Mouse (Mus musculus): Measurements from ENCODE around the gene Unc13c. TPM values are rescaled to one million over a fixed set of nuclear protein-coding genes. Genes with fewer than 3 reads are reported as not detected.

The Unc13c gene
- polyA plus RNA-seq, 1 experiment from 2014 or later = 0.17 TPM

GRCm38 (mm10) chr9:73866666-73867065 is 102.1 kb downstream of the Unc13c start:
- ATAC-seq (replicated peaks; ENCODE audit: insufficient number of reproducible peaks, low FRiP score, low TSS enrichment, low read depth) = no peak
- Histone ChIP-seq H3K9ac (replicated peaks; ENCODE audit: low read length) (no peak overlapping the region), H3K4me2 (ENCODE audit: low read depth, low read length) (no peak overlapping the region), H3K27me3 (ENCODE audit: control insufficient read depth, insufficient read depth, low read length) (no peaks in the 10 kb centered on the region), H3K36me3 (replicated peaks; ENCODE audit: control insufficient read depth, insufficient read depth, low read depth, low read length) (no peaks in the 10 kb centered on the region), H3K4me1 (ENCODE audit: control insufficient read depth, insufficient read depth, low read length) (no peaks in the 10 kb centered on the region), H3K9me3 (replicated peaks; ENCODE audit: control insufficient read depth, low read length) (no peaks in the 10 kb centered on the region), H3K4me3 (ENCODE audit: low read depth, low read length) (no peak overlapping the region), H3K27ac (replicated peaks; ENCODE audit: low read depth, low read length) (no peak overlapping the region)
- 82% methylated on average over 2 of the region's 2 CpGs for WGBS
- no peak for DNase-seq (ENCODE audit: low spot score)

DNA sequence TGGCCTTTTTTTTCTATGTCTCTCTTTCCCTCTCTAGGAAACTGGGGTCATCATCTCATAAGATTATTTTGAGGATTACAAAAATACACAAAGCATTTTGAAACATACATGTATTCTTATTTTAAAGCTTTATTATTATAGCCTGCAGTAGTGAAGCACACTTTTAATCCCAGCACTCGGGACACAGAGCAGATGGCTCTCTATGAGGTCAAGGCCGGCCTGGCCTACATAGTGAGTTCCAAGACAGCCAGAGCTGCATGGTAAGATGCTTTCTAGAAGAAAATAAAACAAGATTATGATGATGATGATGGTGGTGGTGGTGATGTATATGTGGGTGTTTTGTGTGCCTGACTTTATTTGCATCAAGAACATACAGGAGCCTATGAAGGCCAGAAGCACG is 109.3 kb downstream of the Unc13c start:
- DNase-seq (ENCODE audit: low spot score) (no peak), ATAC-seq (replicated peaks; ENCODE audit: insufficient number of reproducible peaks, low FRiP score, low TSS enrichment, low read depth) (no peak)
- Histone ChIP-seq H3K27ac (replicated peaks; ENCODE audit: low read depth, low read length) (no peak overlapping the region), H3K4me1 (ENCODE audit: control insufficient read depth, insufficient read depth, low read length) (no peaks in the 10 kb centered on the region), H3K4me2 (ENCODE audit: low read depth, low read length) (no peak overlapping the region), H3K9ac (replicated peaks; ENCODE audit: low read length) (no peak overlapping the region), H3K4me3 (ENCODE audit: low read depth, low read length) (no peak overlapping the region), H3K27me3 (ENCODE audit: control insufficient read depth, insufficient read depth, low read length) (no peaks in the 10 kb centered on the region), H3K36me3 (replicated peaks; ENCODE audit: control insufficient read depth, insufficient read depth, low read depth, low read length) (no peaks in the 10 kb centered on the region), H3K9me3 (replicated peaks; ENCODE audit: control insufficient read depth, low read length) (no peaks in the 10 kb centered on the region)
- WGBS = 91% methylated on average over 3 of the region's 3 CpGs

- H3K27ac ChIP-seq (replicated peaks; ENCODE audit: low read depth, low read length) = no peak overlapping the region
- H3K36me3 ChIP-seq (replicated peaks; ENCODE audit: control insufficient read depth, insufficient read depth, low read depth, low read length) = no peaks in the 10 kb centered on the region
- DNase-seq (ENCODE audit: low spot score) = no peak
- no peak for ATAC-seq (replicated peaks; ENCODE audit: insufficient number of reproducible peaks, low FRiP score, low TSS enrichment, low read depth)
- no peaks in the 10 kb centered on the region for H3K27me3 ChIP-seq (ENCODE audit: control insufficient read depth, insufficient read depth, low read length)
- no peaks in the 10 kb centered on the region for H3K9me3 ChIP-seq (replicated peaks; ENCODE audit: control insufficient read depth, low read length)
- H3K4me3 ChIP-seq (ENCODE audit: low read depth, low read length) = no peak overlapping the region
- no peaks in the 10 kb centered on the region for H3K4me1 ChIP-seq (ENCODE audit: control insufficient read depth, insufficient read depth, low read length)
- H3K9ac ChIP-seq (replicated peaks; ENCODE audit: low read length) = no peak overlapping the region
- WGBS = 63% methylated on average over 3 of the region's 3 CpGs
- no peak overlapping the region for H3K4me2 ChIP-seq (ENCODE audit: low read depth, low read length)
Observed at GRCm38 (mm10) chr9:73854281-73854680, 114.5 kb downstream of the Unc13c start.

DNA sequence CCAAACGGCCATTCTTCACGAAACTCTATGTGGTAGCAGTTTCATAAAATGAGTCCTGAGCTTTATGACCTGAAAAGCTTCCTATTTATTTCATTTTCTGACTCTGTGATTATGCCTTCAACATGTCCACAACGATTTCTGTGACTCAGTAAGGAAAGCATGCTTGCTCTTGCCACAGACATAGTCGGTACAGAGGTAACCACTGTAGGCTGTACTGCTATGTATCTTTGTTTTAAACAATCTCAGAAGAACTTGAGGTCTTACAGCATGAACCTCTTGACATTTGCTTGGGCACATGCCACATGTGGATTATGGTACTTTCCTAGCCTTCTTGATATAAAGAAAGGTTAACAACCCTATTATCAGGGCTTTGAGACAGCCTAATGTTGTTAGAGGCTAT is 162.1 kb downstream of the Unc13c start:
- Histone ChIP-seq H3K9ac (replicated peaks; ENCODE audit: low read length) (no peak overlapping the region), H3K36me3 (replicated peaks; ENCODE audit: control insufficient read depth, insufficient read depth, low read depth, low read length) (no peaks in the 10 kb centered on the region), H3K9me3 (replicated peaks; ENCODE audit: control insufficient read depth, low read length) (no peaks in the 10 kb centered on the region), H3K4me2 (ENCODE audit: low read depth, low read length) (no peak overlapping the region), H3K4me1 (ENCODE audit: control insufficient read depth, insufficient read depth, low read length) (no peaks in the 10 kb centered on the region), H3K27ac (replicated peaks; ENCODE audit: low read depth, low read length) (no peak overlapping the region), H3K27me3 (ENCODE audit: control insufficient read depth, insufficient read depth, low read length) (no peaks in the 10 kb centered on the region), H3K4me3 (ENCODE audit: low read depth, low read length) (no peak overlapping the region)
- DNase-seq (ENCODE audit: low spot score) (no peak), ATAC-seq (replicated peaks; ENCODE audit: insufficient number of reproducible peaks, low FRiP score, low TSS enrichment, low read depth) (no peak)
- 82% methylated on average over 4 of the region's 4 CpGs for WGBS

DNA sequence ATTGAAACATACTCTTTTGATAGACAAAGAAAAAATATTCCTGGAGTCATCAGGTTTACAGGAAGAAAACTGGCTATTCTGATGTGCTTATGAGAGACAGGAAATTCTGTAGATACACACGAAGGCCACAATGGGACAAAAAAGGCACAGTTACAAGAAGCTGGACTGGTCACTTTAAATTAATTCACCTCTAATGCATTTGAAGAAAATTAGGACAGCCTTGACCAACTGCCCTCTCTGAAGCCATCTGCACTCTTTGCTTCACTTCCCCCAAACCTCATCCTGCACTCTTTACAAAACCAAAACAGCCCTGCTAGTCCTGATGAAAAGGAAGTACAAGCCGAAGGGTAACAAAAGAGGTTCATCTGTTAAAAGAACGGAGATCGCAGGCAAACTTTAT is 194.2 kb downstream of the Unc13c start:
- Histone ChIP-seq H3K27me3 (ENCODE audit: control insufficient read depth, insufficient read depth, low read length) (no peaks in the 10 kb centered on the region), H3K9ac (replicated peaks; ENCODE audit: low read length) (no peak overlapping the region), H3K4me2 (ENCODE audit: low read depth, low read length) (no peak overlapping the region), H3K27ac (replicated peaks; ENCODE audit: low read depth, low read length) (no peak overlapping the region), H3K4me1 (ENCODE audit: control insufficient read depth, insufficient read depth, low read length) (no peaks in the 10 kb centered on the region), H3K9me3 (replicated peaks; ENCODE audit: control insufficient read depth, low read length) (no peaks in the 10 kb centered on the region), H3K36me3 (replicated peaks; ENCODE audit: control insufficient read depth, insufficient read depth, low read depth, low read length) (no peaks in the 10 kb centered on the region), H3K4me3 (ENCODE audit: low read depth, low read length) (no peak overlapping the region)
- ATAC-seq (replicated peaks; ENCODE audit: insufficient number of reproducible peaks, low FRiP score, low TSS enrichment, low read depth) (no peak), DNase-seq (ENCODE audit: low spot score) (no peak)
- WGBS = 60% methylated on average over 4 of the region's 4 CpGs

DNA sequence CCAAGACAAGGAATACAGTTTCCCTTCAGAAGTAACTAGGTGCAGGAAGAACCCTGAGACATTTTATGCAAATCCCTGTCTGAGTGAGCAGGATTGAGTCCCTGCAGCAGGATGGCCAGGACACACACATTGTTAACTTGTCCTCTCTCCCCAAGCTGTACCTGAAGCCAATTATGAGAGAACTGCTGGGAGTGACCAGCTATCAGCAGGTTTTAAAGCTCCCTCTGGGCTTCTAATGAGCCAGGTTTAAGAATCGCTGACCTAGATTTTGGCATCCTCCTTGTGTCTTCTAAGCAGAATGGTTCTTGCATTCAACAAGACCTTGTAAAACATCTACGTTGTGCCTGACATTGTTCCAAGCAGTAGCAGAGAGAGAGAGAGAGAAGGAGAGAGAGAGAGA is 213.6 kb downstream of the Unc13c start:
- DNase-seq (ENCODE audit: low spot score) = no peak
- Histone ChIP-seq H3K4me2 (ENCODE audit: low read depth, low read length) (no peak overlapping the region), H3K27ac (replicated peaks; ENCODE audit: low read depth, low read length) (no peak overlapping the region), H3K4me1 (ENCODE audit: control insufficient read depth, insufficient read depth, low read length) (no peaks in the 10 kb centered on the region), H3K9me3 (replicated peaks; ENCODE audit: control insufficient read depth, low read length) (no peaks in the 10 kb centered on the region), H3K36me3 (replicated peaks; ENCODE audit: control insufficient read depth, insufficient read depth, low read depth, low read length) (no peaks in the 10 kb centered on the region), H3K9ac (replicated peaks; ENCODE audit: low read length) (no peak overlapping the region), H3K4me3 (ENCODE audit: low read depth, low read length) (no peak overlapping the region), H3K27me3 (ENCODE audit: control insufficient read depth, insufficient read depth, low read length) (no peaks in the 10 kb centered on the region)
- ATAC-seq (replicated peaks; ENCODE audit: insufficient number of reproducible peaks, low FRiP score, low TSS enrichment, low read depth) = no peak
- 96% methylated on average over 2 of the region's 2 CpGs for WGBS

DNA sequence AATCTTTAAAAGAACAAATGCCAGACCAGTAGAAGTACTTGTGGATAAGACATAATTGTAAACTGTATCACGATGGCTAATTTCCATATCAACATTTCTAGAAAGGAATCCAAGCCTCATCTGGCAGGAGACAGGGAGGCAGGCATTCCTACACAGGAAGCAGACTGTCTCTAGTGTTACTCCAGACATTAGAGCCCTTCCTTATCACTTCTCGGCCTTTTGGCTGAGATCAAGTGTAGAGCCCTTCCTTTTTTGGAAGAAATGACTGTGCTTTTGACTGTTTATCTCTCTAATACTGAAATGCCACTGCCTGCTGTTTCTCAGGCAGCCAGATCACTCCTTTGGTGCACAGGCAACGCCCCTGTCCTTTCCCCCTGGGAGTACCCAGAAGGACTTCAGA is 215.3 kb downstream of the Unc13c start:
- no peak overlapping the region for H3K4me3 ChIP-seq (ENCODE audit: low read depth, low read length)
- no peak overlapping the region for H3K27ac ChIP-seq (replicated peaks; ENCODE audit: low read depth, low read length)
- no peaks in the 10 kb centered on the region for H3K27me3 ChIP-seq (ENCODE audit: control insufficient read depth, insufficient read depth, low read length)
- H3K9me3 ChIP-seq (replicated peaks; ENCODE audit: control insufficient read depth, low read length) = no peaks in the 10 kb centered on the region
- H3K4me2 ChIP-seq (ENCODE audit: low read depth, low read length) = no peak overlapping the region
- no peak overlapping the region for H3K9ac ChIP-seq (replicated peaks; ENCODE audit: low read length)
- ATAC-seq (replicated peaks; ENCODE audit: insufficient number of reproducible peaks, low FRiP score, low TSS enrichment, low read depth) (no peak), DNase-seq (ENCODE audit: low spot score) (no peak)
- no peaks in the 10 kb centered on the region for H3K36me3 ChIP-seq (replicated peaks; ENCODE audit: control insufficient read depth, insufficient read depth, low read depth, low read length)
- 36% methylated on average over 3 of the region's 3 CpGs for WGBS
- no peaks in the 10 kb centered on the region for H3K4me1 ChIP-seq (ENCODE audit: control insufficient read depth, insufficient read depth, low read length)

DNA sequence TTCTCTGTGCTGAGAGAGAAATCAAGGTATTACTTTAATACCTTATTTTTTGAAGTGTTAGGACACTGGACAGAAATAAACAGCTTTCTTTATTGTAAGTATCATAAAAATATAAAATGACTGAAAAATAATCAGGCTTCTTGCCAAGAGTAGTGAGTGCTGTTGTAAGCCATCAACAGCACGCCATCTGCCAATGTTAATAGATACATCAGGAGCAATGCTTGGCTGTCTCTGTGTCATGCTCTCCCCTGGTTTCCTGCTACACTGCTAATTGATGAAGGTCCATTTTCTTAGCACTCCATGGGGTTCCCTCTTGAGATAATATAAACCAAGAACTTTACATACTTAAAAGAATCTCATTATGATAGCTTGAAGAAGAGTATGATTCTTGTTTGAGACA is 217.4 kb downstream of the Unc13c start:
- Histone ChIP-seq H3K9ac (replicated peaks; ENCODE audit: low read length) (no peak overlapping the region), H3K36me3 (replicated peaks; ENCODE audit: control insufficient read depth, insufficient read depth, low read depth, low read length) (no peaks in the 10 kb centered on the region), H3K4me2 (ENCODE audit: low read depth, low read length) (no peak overlapping the region), H3K27ac (replicated peaks; ENCODE audit: low read depth, low read length) (no peak overlapping the region), H3K27me3 (ENCODE audit: control insufficient read depth, insufficient read depth, low read length) (no peaks in the 10 kb centered on the region), H3K4me3 (ENCODE audit: low read depth, low read length) (no peak overlapping the region), H3K4me1 (ENCODE audit: control insufficient read depth, insufficient read depth, low read length) (no peaks in the 10 kb centered on the region), H3K9me3 (replicated peaks; ENCODE audit: control insufficient read depth, low read length) (no peaks in the 10 kb centered on the region)
- WGBS = 79% methylated on average over 1 of the region's 1 CpGs
- ATAC-seq (replicated peaks; ENCODE audit: insufficient number of reproducible peaks, low FRiP score, low TSS enrichment, low read depth) (no peak), DNase-seq (ENCODE audit: low spot score) (no peak)

- H3K9me3 ChIP-seq (replicated peaks; ENCODE audit: control insufficient read depth, low read length) = no peaks in the 10 kb centered on the region
- H3K36me3 ChIP-seq (replicated peaks; ENCODE audit: control insufficient read depth, insufficient read depth, low read depth, low read length) = no peaks in the 10 kb centered on the region
- ATAC-seq (replicated peaks; ENCODE audit: insufficient number of reproducible peaks, low FRiP score, low TSS enrichment, low read depth) = no peak
- WGBS = 76% methylated on average over 7 of the region's 7 CpGs
- H3K4me3 ChIP-seq (ENCODE audit: low read depth, low read length) = no peak overlapping the region
- no peak overlapping the region for H3K9ac ChIP-seq (replicated peaks; ENCODE audit: low read length)
- no peak overlapping the region for H3K27ac ChIP-seq (replicated peaks; ENCODE audit: low read depth, low read length)
- no peaks in the 10 kb centered on the region for H3K27me3 ChIP-seq (ENCODE audit: control insufficient read depth, insufficient read depth, low read length)
- no peaks in the 10 kb centered on the region for H3K4me1 ChIP-seq (ENCODE audit: control insufficient read depth, insufficient read depth, low read length)
- H3K4me2 ChIP-seq (ENCODE audit: low read depth, low read length) = no peak overlapping the region
- DNase-seq (ENCODE audit: low spot score) = no peak
Observed at GRCm38 (mm10) chr9:73734446-73734845, 234.3 kb downstream of the Unc13c start.

All from embryonic facial prominence, embryonic 11.5 days (tissue).